ENCODE assay signal across 30 mouse cellular contexts in genomic region chr11:44608646-44609045, GRCm38 (mm10).
"Had no signal": no experiment of that assay in that cellular context is flagged by ENCODE, and none has a peak within 500 bp of the region (broad histone marks: within the 10 kb centered on the region; RNA-seq: fewer than 3 reads in every experiment).

No protein-coding gene starts in this region.

- H3K9ac ChIP-seq: limb, embryonic 12.5 days; limb, embryonic 13.5 days; limb, embryonic 15.5 days; liver, embryonic 12.5 days; liver, embryonic 13.5 days; liver, embryonic 14.5 days; liver, embryonic 15.5 days; liver, postnatal 0 days; lung, embryonic 14.5 days; lung, embryonic 15.5 days; midbrain, embryonic 12.5 days; midbrain, embryonic 13.5 days; neural tube, embryonic 12.5 days had no signal

- H3K4me3 ChIP-seq: limb, embryonic 10.5 days; limb, embryonic 12.5 days; limb, embryonic 13.5 days; limb, embryonic 15.5 days; liver, embryonic 12.5 days; liver, embryonic 13.5 days; liver, embryonic 15.5 days; lung, embryonic 15.5 days; megakaryocyte, embryonic 14.5 days; midbrain, embryonic 12.5 days; midbrain, embryonic 13.5 days; myocyte; neural tube, embryonic 12.5 days had no signal

- H3K4me1 ChIP-seq: liver, embryonic 15.5 days had no signal

- ATAC-seq: liver, embryonic 12.5 days; liver, postnatal 0 days; lung, postnatal 0 days; midbrain, embryonic 13.5 days; midbrain, embryonic 16.5 days had no signal

- H3K9me3 ChIP-seq: limb, embryonic 10.5 days; limb, embryonic 12.5 days; limb, embryonic 13.5 days; limb, embryonic 15.5 days; liver, embryonic 12.5 days; liver, embryonic 13.5 days; liver, embryonic 15.5 days; lung, embryonic 15.5 days; megakaryocyte, embryonic 14.5 days; midbrain, embryonic 12.5 days; midbrain, embryonic 13.5 days; neural tube, embryonic 12.5 days had no signal

- H3K4me2 ChIP-seq: limb, embryonic 12.5 days; limb, embryonic 13.5 days; limb, embryonic 15.5 days; liver, embryonic 11.5 days; liver, embryonic 12.5 days; liver, embryonic 13.5 days; liver, embryonic 15.5 days; lung, embryonic 14.5 days; lung, embryonic 15.5 days; midbrain, embryonic 11.5 days; midbrain, embryonic 12.5 days; midbrain, embryonic 13.5 days; neural tube, embryonic 12.5 days had no signal

- H3K27ac ChIP-seq: limb, embryonic 10.5 days; limb, embryonic 12.5 days; limb, embryonic 13.5 days; limb, embryonic 15.5 days; liver, embryonic 12.5 days; liver, embryonic 13.5 days; liver, embryonic 14.5 days; liver, embryonic 15.5 days; lung, embryonic 15.5 days; macrophage; midbrain, embryonic 12.5 days; midbrain, embryonic 13.5 days; neural tube, embryonic 12.5 days had no signal

- DNase-seq: left cerebral cortex, postnatal 4 days; liver; liver, embryonic 13.5 days; liver, postnatal 0 days; lung, adult 18-20 months; lung, adult 2 months; lung, embryonic 14.5 days; lung, postnatal 10 days; lung, postnatal 14 days; lung, postnatal 36 days; lung, postnatal 4 days; midbrain, embryonic 14.5 days had no signal

- H3K36me3 ChIP-seq: limb, embryonic 10.5 days; limb, embryonic 12.5 days; limb, embryonic 13.5 days; limb, embryonic 15.5 days; liver, embryonic 12.5 days; liver, embryonic 13.5 days; liver, embryonic 15.5 days; lung, embryonic 15.5 days; midbrain, embryonic 12.5 days; midbrain, embryonic 13.5 days; neural tube, embryonic 12.5 days had no signal
